ENCODE assay signal across 18 mouse cellular contexts in the genomic region with DNA sequence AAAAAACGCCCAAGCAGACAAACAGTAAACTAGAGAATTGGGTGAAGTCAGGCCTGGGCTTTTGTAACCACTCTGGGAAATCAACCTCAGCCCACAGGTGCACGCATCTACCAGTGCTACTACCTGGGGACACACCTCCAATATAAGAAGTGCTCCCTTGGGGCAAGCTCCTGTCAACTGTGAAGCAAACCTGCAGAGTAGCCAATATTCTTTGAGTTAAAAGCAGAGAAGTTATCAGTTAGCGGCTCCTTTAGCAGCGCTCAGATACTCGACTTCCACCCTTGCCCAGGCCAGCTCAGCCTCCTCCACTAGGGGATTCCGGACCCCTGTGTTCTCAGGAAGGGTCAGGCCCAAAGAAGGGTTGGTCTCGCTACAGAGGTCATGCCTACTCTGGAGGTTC. TPM values are rescaled to one million over a fixed set of nuclear protein-coding genes. Genes with fewer than 3 reads are reported as not detected.
A peak's percentile ranks its signal among the peaks of the same experiment; 100 is the strongest.
DNase-seq lines count a peak whose midpoint lies in the region; ATAC-seq and TF ChIP-seq lines count a peak whose summit lies in the region.
"Had no signal": no experiment of that assay in that cellular context is flagged by ENCODE, and none has a peak within 500 bp of the region (broad histone marks: within the 10 kb centered on the region; RNA-seq: fewer than 3 reads in every experiment).

No protein-coding gene starts in this region.

- no peak for TF ChIP-seq EP300 in stomach, postnatal 0 days (optimal IDR thresholded peaks at IDR 0.05)

- DNase-seq in embryonic facial prominence, embryonic 10.5 days (ENCODE audit: low spot score): no peak
- DNase-seq in lung, postnatal 10 days: peak; percentile 21
- no peak for DNase-seq in lung, postnatal 25 days (ENCODE audit: low spot score)
- no peak for DNase-seq in stomach, postnatal 0 days (ENCODE audit: low spot score)
- DNase-seq: cerebellum, adult 2 months; gastrocnemius, postnatal 36 days had no signal

- no peaks in the 10 kb centered on the region for H3K4me1 ChIP-seq in embryonic facial prominence, embryonic 13.5 days
- no peaks in the 10 kb centered on the region for H3K4me1 ChIP-seq in embryonic facial prominence, embryonic 10.5 days
- 0 out of 2 replicates have a peak, but pooled peaks cover 10% of the 10 kb centered on the region for H3K4me1 ChIP-seq in intestine, embryonic 16.5 days (ENCODE audit: control insufficient read depth, insufficient read depth, low read length)
- peaks cover 19% of the 10 kb centered on the region for H3K4me1 ChIP-seq in stomach, postnatal 0 days (replicated peaks; ENCODE audit: control insufficient read depth, insufficient read depth)
- H3K4me1 ChIP-seq in forebrain, embryonic 12.5 days: no peaks in the 10 kb centered on the region

- no peaks in the 10 kb centered on the region for H3K27me3 ChIP-seq in embryonic facial prominence, embryonic 13.5 days
- H3K27me3 ChIP-seq in embryonic facial prominence, embryonic 10.5 days (replicated peaks; ENCODE audit: low read depth, poor library complexity, severe bottlenecking): no peaks in the 10 kb centered on the region
- H3K27me3 ChIP-seq in intestine, embryonic 16.5 days (replicated peaks; ENCODE audit: control insufficient read depth, insufficient read depth, low read length): no peaks in the 10 kb centered on the region
- H3K27me3 ChIP-seq in stomach, postnatal 0 days (ENCODE audit: control insufficient read depth, insufficient read depth, low read length): no peaks in the 10 kb centered on the region
- H3K27me3 ChIP-seq in forebrain, embryonic 12.5 days: no peaks in the 10 kb centered on the region
- H3K27me3 ChIP-seq: liver, embryonic 15.5 days had no signal

- H3K9ac ChIP-seq in embryonic facial prominence, embryonic 13.5 days: no peak overlapping the region
- H3K9ac ChIP-seq in intestine, embryonic 16.5 days (ENCODE audit: low read depth, low read length): no peak overlapping the region
- H3K9ac ChIP-seq in stomach, postnatal 0 days (ENCODE audit: low read length): no peak overlapping the region
- H3K9ac ChIP-seq in forebrain, embryonic 12.5 days: no peak overlapping the region
- H3K9ac ChIP-seq: liver, embryonic 15.5 days had no signal

- TF ChIP-seq CTCF in stomach, postnatal 0 days (IDR thresholded peaks at IDR 0.05; ENCODE audit: low read depth): no peak

- no peak overlapping the region for H3K4me3 ChIP-seq in embryonic facial prominence, embryonic 13.5 days
- H3K4me3 ChIP-seq in embryonic facial prominence, embryonic 10.5 days: no peak overlapping the region
- no peak overlapping the region for H3K4me3 ChIP-seq in intestine, embryonic 16.5 days (ENCODE audit: low read length)
- H3K4me3 ChIP-seq in stomach, postnatal 0 days (ENCODE audit: low read depth, low read length): no peak overlapping the region
- H3K4me3 ChIP-seq in forebrain, embryonic 12.5 days (replicated peaks): no peak overlapping the region
- H3K4me3 ChIP-seq: liver, embryonic 15.5 days had no signal

- peak; percentile 0; the same call in 1 of the 2 replicates for ATAC-seq in embryonic facial prominence, embryonic 13.5 days (ENCODE audit: insufficient number of reproducible peaks, insufficient read depth, low FRiP score, low TSS enrichment, low read depth)
- ATAC-seq in intestine, embryonic 16.5 days: peak; percentile 8; the same call in 1 of the 2 replicates
- ATAC-seq in stomach, postnatal 0 days (ENCODE audit: low FRiP score, low TSS enrichment): no peak
- no peak for ATAC-seq in granulocyte monocyte progenitor cell, adult 5-6 weeks (replicated peaks; ENCODE audit: poor library complexity, severe bottlenecking)
- ATAC-seq in forebrain, embryonic 12.5 days (ENCODE audit: low FRiP score): no peak
- ATAC-seq: inflammation-experienced regulatory T-cells, adult 6 months had no signal

- H3K36me3 ChIP-seq in embryonic facial prominence, embryonic 13.5 days: peaks cover 75% of the 10 kb centered on the region
- peaks cover 76% of the 10 kb centered on the region for H3K36me3 ChIP-seq in embryonic facial prominence, embryonic 10.5 days (replicated peaks)
- peaks cover 60% of the 10 kb centered on the region for H3K36me3 ChIP-seq in intestine, embryonic 16.5 days (ENCODE audit: control insufficient read depth, insufficient read depth, low read length)
- peaks cover 71% of the 10 kb centered on the region for H3K36me3 ChIP-seq in stomach, postnatal 0 days (ENCODE audit: control insufficient read depth, insufficient read depth, low read length)
- peaks cover 76% of the 10 kb centered on the region for H3K36me3 ChIP-seq in forebrain, embryonic 12.5 days (replicated peaks)

- H3K4me2 ChIP-seq in embryonic facial prominence, embryonic 13.5 days: no peak overlapping the region
- H3K4me2 ChIP-seq in intestine, embryonic 16.5 days (ENCODE audit: low read depth, low read length): no peak overlapping the region
- no peak overlapping the region for H3K4me2 ChIP-seq in stomach, postnatal 0 days (replicated peaks; ENCODE audit: low read depth)
- no peak overlapping the region for H3K4me2 ChIP-seq in forebrain, embryonic 12.5 days
- H3K4me2 ChIP-seq: heart, embryonic 11.5 days; liver, embryonic 15.5 days had no signal

- H3K9me3 ChIP-seq in embryonic facial prominence, embryonic 13.5 days: peaks cover 17% of the 10 kb centered on the region; the same call in 1 of the 2 replicates
- peaks cover 93% of the 10 kb centered on the region for H3K9me3 ChIP-seq in embryonic facial prominence, embryonic 10.5 days
- H3K9me3 ChIP-seq in intestine, embryonic 16.5 days (ENCODE audit: control insufficient read depth, low read length): no peaks in the 10 kb centered on the region
- H3K9me3 ChIP-seq in stomach, postnatal 0 days (ENCODE audit: control insufficient read depth, low read length): peaks cover 4% of the 10 kb centered on the region; the same call in 1 of the 2 replicates
- H3K9me3 ChIP-seq in forebrain, embryonic 12.5 days: peaks cover 40% of the 10 kb centered on the region
- H3K9me3 ChIP-seq: liver, embryonic 15.5 days had no signal

- H3K27ac ChIP-seq in embryonic facial prominence, embryonic 13.5 days: no peak overlapping the region
- H3K27ac ChIP-seq in embryonic facial prominence, embryonic 10.5 days (replicated peaks): no peak overlapping the region
- H3K27ac ChIP-seq in intestine, embryonic 16.5 days (ENCODE audit: low read length): no peak overlapping the region
- H3K27ac ChIP-seq in stomach, postnatal 0 days (replicated peaks): peak overlapping the region; percentile 31
- no peak overlapping the region for H3K27ac ChIP-seq in forebrain, embryonic 12.5 days
- H3K27ac ChIP-seq: kidney, postnatal 0 days; macrophage had no signal

- WGBS in embryonic facial prominence, embryonic 13.5 days: 87% methylated on average over 7 of the region's 7 CpGs
- 89% methylated on average over 7 of the region's 7 CpGs for WGBS in embryonic facial prominence, embryonic 10.5 days
- 85% methylated on average over 7 of the region's 7 CpGs for WGBS in intestine, embryonic 16.5 days
- WGBS in stomach, postnatal 0 days: 79% methylated on average over 7 of the region's 7 CpGs
- 89% methylated on average over 7 of the region's 7 CpGs for WGBS in forebrain, embryonic 12.5 days

RNA-seq across cellular contexts. Expression of gene Hjurp, which starts 15.7 kb away (rescaled TPM):
- 198 and 204 TPM in 2 replicates for polyA plus RNA-seq in embryonic facial prominence, embryonic 13.5 days (2015; fragmentation: Nextera tagmentation; extraction: Ambion mirVana)
- polyA plus RNA-seq in embryonic facial prominence, embryonic 10.5 days (2016; fragmentation: Nextera tagmentation; extraction: Ambion mirVana): 219 and 220 TPM in 2 replicates
- polyA plus RNA-seq in intestine, embryonic 16.5 days (2015; fragmentation: Nextera tagmentation; extraction: Ambion mirVana): 135 and 141 TPM in 2 replicates
- polyA plus RNA-seq in stomach, postnatal 0 days (2015; fragmentation: Nextera tagmentation; extraction: Ambion mirVana): 30.0 and 34.1 TPM in 2 replicates
- total RNA-seq in granulocyte monocyte progenitor cell, adult 5-6 weeks (2014; fragmentation: Nextera tagmentation): 116 and 136 TPM in 2 replicates
- total RNA-seq in granulocyte monocyte progenitor cell, adult 5-6 weeks (2017): 142 and 147 TPM in 2 replicates
- 209 and 210 TPM in 2 replicates for polyA plus RNA-seq in forebrain, embryonic 12.5 days (2016; fragmentation: Nextera tagmentation; extraction: Ambion mirVana)

RNA-seq across cellular contexts. Expression of gene Trpm8, which starts 15.8 kb away (rescaled TPM):
- polyA plus RNA-seq in embryonic facial prominence, embryonic 13.5 days (2015; fragmentation: Nextera tagmentation; extraction: Ambion mirVana): not detected in 2 replicates
- not detected in 2 replicates for polyA plus RNA-seq in embryonic facial prominence, embryonic 10.5 days (2016; fragmentation: Nextera tagmentation; extraction: Ambion mirVana)
- not detected in 2 replicates for polyA plus RNA-seq in intestine, embryonic 16.5 days (2015; fragmentation: Nextera tagmentation; extraction: Ambion mirVana)
- polyA plus RNA-seq in stomach, postnatal 0 days (2015; fragmentation: Nextera tagmentation; extraction: Ambion mirVana): 0.02 and 0.06 TPM in 2 replicates
- not detected in 2 replicates for total RNA-seq in granulocyte monocyte progenitor cell, adult 5-6 weeks (2014; fragmentation: Nextera tagmentation)
- not detected in 2 replicates for total RNA-seq in granulocyte monocyte progenitor cell, adult 5-6 weeks (2017)
- not detected in 2 replicates for polyA plus RNA-seq in forebrain, embryonic 12.5 days (2016; fragmentation: Nextera tagmentation; extraction: Ambion mirVana)
- total RNA-seq: gastrocnemius, postnatal 36 days; heart, postnatal 4 days had no signal
- polyA plus RNA-seq: inflammation-experienced regulatory T-cells, adult 6 months; kidney, postnatal 0 days; liver, embryonic 15.5 days; macrophage had no signal

RNA-seq across cellular contexts. Expression of gene Mroh2a, which starts 34.9 kb away (rescaled TPM):
- polyA plus RNA-seq in embryonic facial prominence, embryonic 13.5 days (2015; fragmentation: Nextera tagmentation; extraction: Ambion mirVana): 1.1 and 1.2 TPM in 2 replicates
- polyA plus RNA-seq in embryonic facial prominence, embryonic 10.5 days (2016; fragmentation: Nextera tagmentation; extraction: Ambion mirVana): 1.0 and 1.1 TPM in 2 replicates
- 0.76 and 0.88 TPM in 2 replicates for polyA plus RNA-seq in intestine, embryonic 16.5 days (2015; fragmentation: Nextera tagmentation; extraction: Ambion mirVana)
- 0.54 and 0.84 TPM in 2 replicates for polyA plus RNA-seq in stomach, postnatal 0 days (2015; fragmentation: Nextera tagmentation; extraction: Ambion mirVana)
- total RNA-seq in granulocyte monocyte progenitor cell, adult 5-6 weeks (2014; fragmentation: Nextera tagmentation): 0.34 TPM in 1 of 2 replicates, not detected in the other
- total RNA-seq in granulocyte monocyte progenitor cell, adult 5-6 weeks (2017): 0.10 and 0.13 TPM in 2 replicates
- polyA plus RNA-seq in forebrain, embryonic 12.5 days (2016; fragmentation: Nextera tagmentation; extraction: Ambion mirVana): 1.4 and 1.7 TPM in 2 replicates
- total RNA-seq: gastrocnemius, postnatal 36 days had no signal

RNA-seq across cellular contexts. Expression of gene Ugt1a1, which starts 49.9 kb away (rescaled TPM):
- polyA plus RNA-seq in embryonic facial prominence, embryonic 13.5 days (2015; fragmentation: Nextera tagmentation; extraction: Ambion mirVana): not detected in 2 replicates
- polyA plus RNA-seq in embryonic facial prominence, embryonic 10.5 days (2016; fragmentation: Nextera tagmentation; extraction: Ambion mirVana): not detected in 2 replicates
- 55.9 and 79.1 TPM in 2 replicates for polyA plus RNA-seq in intestine, embryonic 16.5 days (2015; fragmentation: Nextera tagmentation; extraction: Ambion mirVana)
- polyA plus RNA-seq in stomach, postnatal 0 days (2015; fragmentation: Nextera tagmentation; extraction: Ambion mirVana): 23.6 and 24.8 TPM in 2 replicates
- total RNA-seq in granulocyte monocyte progenitor cell, adult 5-6 weeks (2014; fragmentation: Nextera tagmentation): 0.83 and 1.2 TPM in 2 replicates
- 0.72 TPM in 1 of 2 replicates, not detected in the other for total RNA-seq in granulocyte monocyte progenitor cell, adult 5-6 weeks (2017)
- polyA plus RNA-seq in forebrain, embryonic 12.5 days (2016; fragmentation: Nextera tagmentation; extraction: Ambion mirVana): not detected in 2 replicates
- total RNA-seq: gastrocnemius, postnatal 36 days; heart, postnatal 4 days; layer of hippocampus, adult 8-10 months had no signal
- polyA plus RNA-seq: cerebellum, adult 2 months; heart, embryonic 11.5 days; inflammation-experienced regulatory T-cells, adult 6 months; macrophage; midbrain, embryonic 14.5 days had no signal

RNA-seq across cellular contexts. Expression of gene Dnajb3, which starts 56.1 kb away (rescaled TPM):
- 11.6 and 13.2 TPM in 2 replicates for polyA plus RNA-seq in embryonic facial prominence, embryonic 13.5 days (2015; fragmentation: Nextera tagmentation; extraction: Ambion mirVana)
- 10.6 and 12.2 TPM in 2 replicates for polyA plus RNA-seq in embryonic facial prominence, embryonic 10.5 days (2016; fragmentation: Nextera tagmentation; extraction: Ambion mirVana)
- polyA plus RNA-seq in intestine, embryonic 16.5 days (2015; fragmentation: Nextera tagmentation; extraction: Ambion mirVana): 5.7 and 8.0 TPM in 2 replicates
- polyA plus RNA-seq in stomach, postnatal 0 days (2015; fragmentation: Nextera tagmentation; extraction: Ambion mirVana): 7.2 and 8.2 TPM in 2 replicates
- not detected in 2 replicates for total RNA-seq in granulocyte monocyte progenitor cell, adult 5-6 weeks (2014; fragmentation: Nextera tagmentation)
- 1.1 TPM in 1 of 2 replicates, not detected in the other for total RNA-seq in granulocyte monocyte progenitor cell, adult 5-6 weeks (2017)
- 12.6 and 14.4 TPM in 2 replicates for polyA plus RNA-seq in forebrain, embryonic 12.5 days (2016; fragmentation: Nextera tagmentation; extraction: Ambion mirVana)
- total RNA-seq: gastrocnemius, postnatal 36 days had no signal
- polyA plus RNA-seq: macrophage had no signal

Comparison
In these comparisons a context has a peak if more than half of its experiments do, and no peak if none do; other contexts are left out.
1. ATAC-seq: peak in embryonic facial prominence, embryonic 13.5 days (single experiment) and intestine, embryonic 16.5 days (single experiment); none in stomach, postnatal 0 days (single experiment), granulocyte monocyte progenitor cell, adult 5-6 weeks (single experiment) and forebrain, embryonic 12.5 days (single experiment).